Mouse (Mus musculus): ENCODE data around the gene Rnf44. TPM values are rescaled to one million over a fixed set of nuclear protein-coding genes. Genes with fewer than 3 reads are reported as not detected.

Rnf44 gene
- polyA plus RNA-seq, 1 experiment from 2014 or later, result 82.3 TPM

- Histone ChIP-seq H3K27me3 (replicated peaks; ENCODE audit: control insufficient read depth, insufficient read depth, low read length) (no peaks in the 10 kb centered on the region), H3K27ac (ENCODE audit: low read depth, low read length) (no peak overlapping the region), H3K4me3 (ENCODE audit: low read depth, low read length) (no peak overlapping the region), H3K9ac (ENCODE audit: low read depth, low read length) (no peak overlapping the region), H3K4me2 (no peak overlapping the region), H3K36me3 (ENCODE audit: control insufficient read depth, insufficient read depth, low read length) (peaks cover 36% of the 10 kb centered on the region), H3K9me3 (ENCODE audit: control insufficient read depth, low read length) (no peaks in the 10 kb centered on the region), H3K4me1 (replicated peaks; ENCODE audit: control insufficient read depth, insufficient read depth, low read length) (no peaks in the 10 kb centered on the region)
- 84% methylated on average over 5 of the region's 5 CpGs for WGBS
- DNase-seq (ENCODE audit: low spot score) (no peak), ATAC-seq (replicated peaks; ENCODE audit: low FRiP score) (no peak)
Measured at GRCm38 (mm10) chr13:54660877-54661276, 32.8 kb downstream of the Rnf44 start.

- WGBS, result 96% methylated on average over 3 of the region's 3 CpGs
Measured at GRCm38 (mm10) chr13:54650461-54650860, 43.2 kb downstream of the Rnf44 start.

GRCm38 (mm10) chr13:54635011-54635410, 58.7 kb downstream of the Rnf44 start:
- H3K36me3 ChIP-seq (ENCODE audit: control insufficient read depth, insufficient read depth, low read length), result peaks cover 10% of the 10 kb centered on the region

More at GRCm38 (mm10) chr13:54650461-54650860, 43.2 kb downstream of the Rnf44 start:
- DNase-seq (ENCODE audit: low spot score) (no peak), ATAC-seq (replicated peaks; ENCODE audit: low FRiP score) (no peak)
- Histone ChIP-seq H3K4me3 (ENCODE audit: low read depth, low read length) (no peak overlapping the region), H3K36me3 (ENCODE audit: control insufficient read depth, insufficient read depth, low read length) (peaks cover 60% of the 10 kb centered on the region), H3K27ac (ENCODE audit: low read depth, low read length) (no peak overlapping the region), H3K9me3 (ENCODE audit: control insufficient read depth, low read length) (no peaks in the 10 kb centered on the region), H3K4me2 (no peak overlapping the region), H3K9ac (ENCODE audit: low read depth, low read length) (no peak overlapping the region), H3K4me1 (replicated peaks; ENCODE audit: control insufficient read depth, insufficient read depth, low read length) (no peaks in the 10 kb centered on the region), H3K27me3 (replicated peaks; ENCODE audit: control insufficient read depth, insufficient read depth, low read length) (no peaks in the 10 kb centered on the region)

GRCm38 (mm10) chr13:54632731-54633277, 60.9 kb downstream of the Rnf44 start:
- Histone ChIP-seq H3K27ac (ENCODE audit: low read depth, low read length) (no peak overlapping the region), H3K4me1 (replicated peaks; ENCODE audit: control insufficient read depth, insufficient read depth, low read length) (no peaks in the 10 kb centered on the region), H3K4me2 (no peak overlapping the region), H3K9me3 (ENCODE audit: control insufficient read depth, low read length) (no peaks in the 10 kb centered on the region), H3K27me3 (replicated peaks; ENCODE audit: control insufficient read depth, insufficient read depth, low read length) (no peaks in the 10 kb centered on the region), H3K9ac (ENCODE audit: low read depth, low read length) (no peak overlapping the region), H3K36me3 (ENCODE audit: control insufficient read depth, insufficient read depth, low read length) (peaks cover 3% of the 10 kb centered on the region), H3K4me3 (ENCODE audit: low read depth, low read length) (no peak overlapping the region)
- DNase-seq (ENCODE audit: low spot score), result no peak
- ATAC-seq (replicated peaks; ENCODE audit: low FRiP score), result no peak
- 68% methylated on average over 3 of the region's 3 CpGs for WGBS

More at GRCm38 (mm10) chr13:54635011-54635410, 58.7 kb downstream of the Rnf44 start:
- Histone ChIP-seq H3K9me3 (ENCODE audit: control insufficient read depth, low read length) (no peaks in the 10 kb centered on the region), H3K4me2 (no peak overlapping the region), H3K27ac (ENCODE audit: low read depth, low read length) (no peak overlapping the region), H3K9ac (ENCODE audit: low read depth, low read length) (no peak overlapping the region), H3K27me3 (replicated peaks; ENCODE audit: control insufficient read depth, insufficient read depth, low read length) (no peaks in the 10 kb centered on the region), H3K4me3 (ENCODE audit: low read depth, low read length) (no peak overlapping the region), H3K4me1 (replicated peaks; ENCODE audit: control insufficient read depth, insufficient read depth, low read length) (no peaks in the 10 kb centered on the region)
- ATAC-seq (replicated peaks; ENCODE audit: low FRiP score) (no peak), DNase-seq (ENCODE audit: low spot score) (no peak)
- 92% methylated on average over 3 of the region's 3 CpGs for WGBS

Other genes starting within 250 kb of the Rnf44 start
- gene Thoc3, start 225.1 kb downstream of the Rnf44 start, polyA plus RNA-seq (2014; fragmentation: Nextera tagmentation; extraction: Ambion mirVana), result 121 and 130 TPM in 2 replicates
- gene Simc1, start 190.1 kb downstream of the Rnf44 start, polyA plus RNA-seq (2014; fragmentation: Nextera tagmentation; extraction: Ambion mirVana), result 10.1 and 11.6 TPM in 2 replicates
- gene 4833439L19Rik, start 128.5 kb downstream of the Rnf44 start, polyA plus RNA-seq (2014; fragmentation: Nextera tagmentation; extraction: Ambion mirVana), result 95.1 and 104 TPM in 2 replicates
- 15.1 and 16.8 TPM in 2 replicates for gene Arl10, start 118.9 kb downstream of the Rnf44 start, polyA plus RNA-seq (2014; fragmentation: Nextera tagmentation; extraction: Ambion mirVana)
- 137 and 152 TPM in 2 replicates for gene Nop16, start 103.8 kb downstream of the Rnf44 start, polyA plus RNA-seq (2014; fragmentation: Nextera tagmentation; extraction: Ambion mirVana)
- gene Higd2a, start 103.7 kb downstream of the Rnf44 start, polyA plus RNA-seq (2014; fragmentation: Nextera tagmentation; extraction: Ambion mirVana), result 162 and 177 TPM in 2 replicates
- 31.9 and 32.3 TPM in 2 replicates for gene Cltb, start 82.6 kb downstream of the Rnf44 start, polyA plus RNA-seq (2014; fragmentation: Nextera tagmentation; extraction: Ambion mirVana)
- gene Faf2, start 72.1 kb downstream of the Rnf44 start, polyA plus RNA-seq (2014; fragmentation: Nextera tagmentation; extraction: Ambion mirVana), result 52.7 and 55.2 TPM in 2 replicates
- gene Cdhr2, start 7.6 kb upstream of the Rnf44 start, polyA plus RNA-seq (2014; fragmentation: Nextera tagmentation; extraction: Ambion mirVana), result 7.4 and 8.3 TPM in 2 replicates
- 0.29 and 0.30 TPM in 2 replicates for gene Gprin1, start 56.0 kb upstream of the Rnf44 start, polyA plus RNA-seq (2014; fragmentation: Nextera tagmentation; extraction: Ambion mirVana)
- gene Sncb, start 72.7 kb upstream of the Rnf44 start, polyA plus RNA-seq (2014; fragmentation: Nextera tagmentation; extraction: Ambion mirVana), result not detected in 2 replicates
- gene Eif4e1b, start 90.1 kb upstream of the Rnf44 start, polyA plus RNA-seq (2014; fragmentation: Nextera tagmentation; extraction: Ambion mirVana), result not detected in 2 replicates
- 2.3 and 2.6 TPM in 2 replicates for gene Tspan17, start 95.5 kb upstream of the Rnf44 start, polyA plus RNA-seq (2014; fragmentation: Nextera tagmentation; extraction: Ambion mirVana)